Mouse (Mus musculus) liver, postnatal 0 days (tissue): Measurements from ENCODE around the gene Ppy.

Experiments
- CTCF ChIP-seq: sonication (generic); IDR thresholded peaks from 2 replicates; pipeline ENCODE4 v1.5.1; 2016; ENCODE audit warnings: antibody characterized with exemption, low read depth
- EP300 ChIP-seq: IDR thresholded peaks from 2 replicates; pipeline ENCODE4 v1.6.1; 2016; ENCODE audit warnings: antibody characterized with exemption, low read depth, mild to moderate bottlenecking

- no peak for TF ChIP-seq CTCF
- no peak for TF ChIP-seq EP300
Observed at GRCm38 (mm10) chr11:102111576-102111975, 10.5 kb upstream of the Ppy start.
